Mouse (Mus musculus) lung, embryonic 16.5 days (tissue): ENCODE results near the gene Hist1h2ai. TPM values are rescaled to one million over a fixed set of nuclear protein-coding genes. Genes with fewer than 3 reads are reported as not detected.
"Not testable (repeated sequence)": the region's sequence is repeated elsewhere in the genome, so short reads cannot be mapped to it uniquely, and the experiment has no call there.

ENCODE experiments used
- ATAC-seq: fragments of 200-750 bp; cut with Nextera tagmentation; 2 replicates; pipeline ENCODE4 v1.8.0; 2017; ENCODE audit warnings: low read depth, mild to moderate bottlenecking, moderate library complexity
- H3K27ac ChIP-seq: fragments of 300-500 bp; sonication (generic); 2 replicates; pipeline ENCODE4 v1.5.1; 2014; ENCODE audit warnings: mild to moderate bottlenecking, control low read depth, low read length
- H3K27me3 ChIP-seq: fragments of 300-500 bp; sonication (generic); 2 replicates; pipeline ENCODE4 v1.6.1; 2014; ENCODE audit warnings: low read depth, low read length, mixed read lengths; ENCODE audit not compliant: control insufficient read depth, insufficient read depth
- H3K36me3 ChIP-seq: fragments of 300-500 bp; sonication (generic); 2 replicates; pipeline ENCODE4 v1.6.1; 2014; ENCODE audit warnings: low read length; ENCODE audit not compliant: control insufficient read depth, insufficient read depth
- H3K4me1 ChIP-seq: fragments of 300-500 bp; sonication (generic); replicated peaks from 2 replicates; pipeline ENCODE4 v1.6.1; 2014; ENCODE audit warnings: low read length, mixed read lengths; ENCODE audit not compliant: control insufficient read depth, insufficient read depth
- H3K4me2 ChIP-seq: fragments of 300-500 bp; sonication (generic); 2 replicates; pipeline ENCODE4 v1.6.1; 2014; ENCODE audit warnings: low read depth, low read length, control low read depth
- H3K4me3 ChIP-seq: fragments of 300-500 bp; sonication (generic); 2 replicates; pipeline ENCODE4 v1.5.1; 2014; ENCODE audit warnings: mild to moderate bottlenecking, low read length, control low read depth
- H3K9ac ChIP-seq: fragments of 300-500 bp; sonication (generic); 2 replicates; pipeline ENCODE4 v1.6.1; 2014; ENCODE audit warnings: low read length, control low read depth
- H3K9me3 ChIP-seq: fragments of 300-500 bp; sonication (generic); 2 replicates; pipeline ENCODE4 v1.6.1; 2016; ENCODE audit warnings: low read length; ENCODE audit not compliant: control insufficient read depth
- WGBS: fragments of 180-500 bp; shearing (Covaris S2); extraction: QIAGEN DNeasy Blood & Tissue Kit; methylation state at CpG from one replicate; pipeline ENCODE4 v1.1.7; 2014; 5-methylcytosine and 5-hydroxymethylcytosine counted together
- polyA plus RNA-seq: library from polyadenylated mRNA; unstranded; fragments of >200 nt; fragmentation: Nextera tagmentation; extraction: Ambion mirVana; gene quantifications from 2 replicates; pipeline ENCODE4 v1.2.1, GENCODE M21; 2015

Gene Hist1h2ai
- polyA plus RNA-seq, 1 experiment from 2014 or later = 33.0 TPM

GRCm38 (mm10) chr13:21750159-21751017, 34.2 kb downstream of the Hist1h2ai start, which contains the start of gene Hist1h4k:
TSS of gene Hist1h4k (minus strand) at chr13:21750505.
- Histone ChIP-seq H3K4me2 (peak within 1 kb of the TSS; percentile 61), H3K27ac (peak within 1 kb of the TSS; percentile 97), H3K4me1 (peaks cover 12% of the 10 kb centered on the region), H3K4me3 (peak within 1 kb of the TSS; percentile 61), H3K9ac (peak within 1 kb of the TSS; percentile 74)
- H3K27me3 ChIP-seq, H3K36me3 ChIP-seq, H3K9me3 ChIP-seq: not testable (repeated sequence)
- peak; percentile 83 for ATAC-seq
- WGBS = under 1% methylated on average over 41 of the region's 56 CpGs

- H3K9ac ChIP-seq = no peak overlapping the region
- no peaks in the 10 kb centered on the region for H3K36me3 ChIP-seq
- no peaks in the 10 kb centered on the region for H3K9me3 ChIP-seq
- no peak overlapping the region for H3K4me3 ChIP-seq
- H3K4me1 ChIP-seq = peaks cover 12% of the 10 kb centered on the region
- H3K27ac ChIP-seq = no peak overlapping the region; the same call in 1 of the 2 replicates
- no peaks in the 10 kb centered on the region for H3K27me3 ChIP-seq
- H3K4me2 ChIP-seq = no peak overlapping the region
- no peak for ATAC-seq
Measured at GRCm38 (mm10) chr13:21751417-21751816, 35.2 kb downstream of the Hist1h2ai start.

- Histone ChIP-seq H3K4me1 (peaks cover 12% of the 10 kb centered on the region), H3K27ac (peak overlapping the region; percentile 78), H3K36me3 (no peaks in the 10 kb centered on the region), H3K27me3 (no peaks in the 10 kb centered on the region), H3K9ac (no peak overlapping the region), H3K9me3 (no peaks in the 10 kb centered on the region), H3K4me3 (no peak overlapping the region), H3K4me2 (no peak overlapping the region)
- 60% methylated on average over 3 of the region's 3 CpGs for WGBS
- no peak for ATAC-seq
Measured at GRCm38 (mm10) chr13:21751827-21752226, 35.6 kb downstream of the Hist1h2ai start.

- no peak for ATAC-seq
- peak overlapping the region; percentile 70 for H3K4me2 ChIP-seq
- H3K9ac ChIP-seq = 0 out of 2 replicates have a peak overlapping the region, but pooled peaks have one; percentile 13
- H3K4me1 ChIP-seq = peaks cover 11% of the 10 kb centered on the region
- no peak overlapping the region for H3K4me3 ChIP-seq
- H3K27ac ChIP-seq = peak overlapping the region; percentile 78
- 15% methylated on average over 3 of the region's 3 CpGs for WGBS
- H3K27me3 ChIP-seq = no peaks in the 10 kb centered on the region
- no peaks in the 10 kb centered on the region for H3K9me3 ChIP-seq
- H3K36me3 ChIP-seq = no peaks in the 10 kb centered on the region
Measured at GRCm38 (mm10) chr13:21752356-21752755, 36.1 kb downstream of the Hist1h2ai start.

GRCm38 (mm10) chr13:21753051-21753523, 36.9 kb downstream of the Hist1h2ai start:
- H3K4me2 ChIP-seq = peak overlapping the region; percentile 70
- peaks cover 8% of the 10 kb centered on the region; the same call in 1 of the 2 replicates for H3K4me1 ChIP-seq
- peak overlapping the region; percentile 50 for H3K4me3 ChIP-seq
- whole genome bisulfite sequencing = 2% methylated on average over 7 of the region's 10 CpGs
- H3K36me3 ChIP-seq = no peaks in the 10 kb centered on the region
- peak overlapping the region; percentile 70 for H3K9ac ChIP-seq
- H3K9me3 ChIP-seq = no peaks in the 10 kb centered on the region
- ATAC-seq = no peak
- no peaks in the 10 kb centered on the region for H3K27me3 ChIP-seq
- peak overlapping the region; percentile 94 for H3K27ac ChIP-seq

- not testable (repeated sequence) for H3K27me3 ChIP-seq, H3K9me3 ChIP-seq, H3K36me3 ChIP-seq, H3K4me1 ChIP-seq
- Histone ChIP-seq H3K4me2 (peak within 1 kb of the TSS; percentile 70), H3K27ac (peak within 1 kb of the TSS; percentile 94), H3K9ac (peak within 1 kb of the TSS; percentile 71), H3K4me3 (peak within 1 kb of the TSS; percentile 54)
- under 1% methylated on average over 40 of the region's 50 CpGs for WGBS
- peak; percentile 93 for ATAC-seq
Measured at GRCm38 (mm10) chr13:21753524-21754285, 37.5 kb downstream of the Hist1h2ai start, which contains the start of the genes Hist1h2ak and Hist1h2bn. TSS of gene Hist1h2ak (minus strand) at chr13:21753827. TSS of gene Hist1h2bn (plus strand) at chr13:21754123.

GRCm38 (mm10) chr13:21754294-21755001, 38.2 kb downstream of the Hist1h2ai start:
- H3K4me2 ChIP-seq = peak overlapping the region; percentile 64
- not testable (repeated sequence) for H3K9me3 ChIP-seq, H3K36me3 ChIP-seq, H3K27me3 ChIP-seq, H3K4me1 ChIP-seq, ATAC-seq
- 0% methylated on average over 21 of the region's 26 CpGs for WGBS
- peak overlapping the region; percentile 91 for H3K27ac ChIP-seq
- peak overlapping the region; percentile 71 for H3K9ac ChIP-seq
- peak overlapping the region; percentile 54 for H3K4me3 ChIP-seq

- H3K27me3 ChIP-seq = no peaks in the 10 kb centered on the region
- H3K27ac ChIP-seq = no peak overlapping the region
- 49% methylated on average over 1 of the region's 1 CpGs for WGBS
- peak overlapping the region; percentile 22; the same call in 1 of the 2 replicates for H3K4me2 ChIP-seq
- H3K4me1 ChIP-seq = peaks cover 6% of the 10 kb centered on the region; the same call in 1 of the 2 replicates
- no peak overlapping the region for H3K9ac ChIP-seq
- no peak for ATAC-seq
- H3K4me3 ChIP-seq = no peak overlapping the region
- no peaks in the 10 kb centered on the region for H3K36me3 ChIP-seq
- H3K9me3 ChIP-seq = no peaks in the 10 kb centered on the region
Measured at GRCm38 (mm10) chr13:21755707-21756106, 39.5 kb downstream of the Hist1h2ai start.
